Mouse (Mus musculus) adrenal gland, postnatal 14 days (tissue): ENCODE measurements around the gene Fdxacb1. TPM values are rescaled to one million over a fixed set of nuclear protein-coding genes. Genes with fewer than 3 reads are reported as not detected.

Experiments
- DNase-seq: peaks from one replicate; pipeline ENCODE4 v3.0.0; 2021; ENCODE audit warnings: mixed read lengths
- long read RNA-seq, 2 experiments: library from polyadenylated mRNA; stranded (forward); transcript quantifications; one replicate each; pipeline ENCODE4 v2.0.0; 2021
- total RNA-seq: library from RNA; stranded (reverse); gene quantifications from 2 replicates; pipeline ENCODE4 v1.2.3, GENCODE M21; 2021

The Fdxacb1 gene
- 5.7 and 6.4 TPM in 2 replicates for total RNA-seq
- long read RNA-seq, experiment 1, transcript Fdxacb1-201 (5 exons, 2,658 nt) = major isoform, 14 of 18 reads
- long read RNA-seq, experiment 1, partial matches to known transcripts = 2 of 18 reads
- long read RNA-seq, experiment 1, other reads (novel, unspliced or antisense) = 2 of 18 reads
- long read RNA-seq, experiment 2, transcript Fdxacb1-201 (5 exons, 2,658 nt) = major isoform, 7 of 8 reads
- long read RNA-seq, experiment 2, partial matches to known transcripts = 0 of 8 reads
- long read RNA-seq, experiment 2, other reads (novel, unspliced or antisense) = 1 of 8 reads

DNA sequence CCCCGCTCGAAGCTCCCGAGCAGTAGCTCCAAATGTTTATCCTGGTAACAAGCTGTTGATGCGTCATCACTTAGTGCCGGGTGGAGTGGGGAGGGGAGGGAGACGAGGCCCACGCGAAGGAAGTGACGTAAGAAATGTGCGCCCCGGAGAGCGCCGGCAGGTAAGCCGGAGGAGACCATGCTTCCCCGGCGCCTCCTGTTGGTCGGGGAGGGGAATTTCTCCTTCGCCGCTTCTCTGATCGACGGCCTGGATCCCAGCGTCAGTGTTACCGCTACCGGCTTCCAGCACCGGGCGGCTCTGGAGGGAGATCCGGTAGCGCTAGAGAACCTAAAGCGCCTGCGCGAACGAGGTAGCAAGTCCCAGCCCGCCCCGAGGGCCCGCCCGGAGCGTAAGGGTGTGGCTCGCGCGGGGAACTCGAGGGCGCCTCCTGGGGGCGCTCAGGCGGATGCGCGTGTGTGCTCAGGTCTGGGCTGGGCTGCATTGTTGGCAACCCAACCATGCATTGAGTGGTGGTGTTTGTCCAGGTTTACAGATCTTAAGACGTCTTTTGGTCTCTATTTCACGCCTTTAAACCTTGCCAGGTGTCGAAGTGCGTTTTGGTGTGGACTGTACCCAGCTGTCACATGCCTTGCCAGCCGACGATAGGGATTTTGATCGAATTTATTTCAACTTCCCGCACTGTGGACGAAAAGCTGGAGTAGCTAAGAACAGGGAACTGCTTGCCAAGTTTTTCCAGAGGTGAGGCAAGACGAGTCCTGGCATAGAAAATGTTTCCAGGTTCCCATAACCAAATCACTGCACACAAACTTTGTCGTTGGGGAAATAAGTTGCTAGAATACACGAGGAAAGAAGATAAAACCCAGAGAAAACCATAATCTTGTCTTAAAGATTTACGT, at the start of gene Fdxacb1:
TSS of gene Fdxacb1 (plus strand) at position 130 of the 896 bp plus-strand sequence.
- DNase-seq = peak; percentile 99

DNA sequence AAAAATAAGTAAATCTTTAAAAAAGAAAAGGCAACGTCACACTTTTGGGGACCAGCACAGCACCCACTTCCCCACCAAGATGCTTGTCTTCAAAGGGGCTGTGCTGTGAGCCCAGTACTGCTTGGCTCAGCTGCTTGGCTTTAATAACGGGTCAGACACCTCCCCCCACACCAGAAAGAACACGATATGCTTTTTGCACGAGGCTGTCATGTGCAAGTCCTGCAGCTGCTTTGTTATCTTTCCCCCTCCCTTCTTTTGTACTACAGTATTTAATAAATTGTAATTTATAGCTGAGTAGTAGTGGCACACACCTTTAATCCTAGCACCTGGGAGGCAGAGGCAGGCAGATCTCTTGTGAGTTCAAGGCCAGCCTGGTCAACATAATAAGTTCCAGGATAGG, 49.2 kb upstream of the Fdxacb1 start:
- no peak for DNase-seq

DNA sequence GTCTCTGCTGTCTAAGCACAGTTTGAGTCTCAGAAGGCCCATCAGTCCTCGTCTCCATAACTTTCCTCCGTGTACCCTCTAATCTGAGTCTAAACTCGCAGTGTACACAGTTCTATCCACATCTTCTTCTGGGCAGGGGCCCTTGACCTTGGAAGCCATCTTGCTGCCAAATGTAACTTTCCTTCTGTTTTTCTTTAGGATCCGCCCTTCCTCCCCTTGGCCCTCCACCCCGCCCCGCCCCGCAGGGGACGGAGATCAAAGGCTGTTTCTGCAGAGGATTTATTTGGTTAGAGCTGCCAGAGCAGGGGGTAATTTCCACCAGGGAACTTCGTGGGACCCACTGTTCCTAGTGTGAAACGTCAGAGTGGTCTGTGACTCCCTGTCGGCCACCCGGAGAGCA, 47.0 kb upstream of the Fdxacb1 start:
- peak; percentile 43 for DNase-seq

GRCm38 (mm10) chr9:50722451-50722911, 45.6 kb upstream of the Fdxacb1 start:
- DNase-seq = no peak

GRCm38 (mm10) chr9:50723406-50723805, 44.6 kb upstream of the Fdxacb1 start:
- peak; percentile 87 for DNase-seq

DNA sequence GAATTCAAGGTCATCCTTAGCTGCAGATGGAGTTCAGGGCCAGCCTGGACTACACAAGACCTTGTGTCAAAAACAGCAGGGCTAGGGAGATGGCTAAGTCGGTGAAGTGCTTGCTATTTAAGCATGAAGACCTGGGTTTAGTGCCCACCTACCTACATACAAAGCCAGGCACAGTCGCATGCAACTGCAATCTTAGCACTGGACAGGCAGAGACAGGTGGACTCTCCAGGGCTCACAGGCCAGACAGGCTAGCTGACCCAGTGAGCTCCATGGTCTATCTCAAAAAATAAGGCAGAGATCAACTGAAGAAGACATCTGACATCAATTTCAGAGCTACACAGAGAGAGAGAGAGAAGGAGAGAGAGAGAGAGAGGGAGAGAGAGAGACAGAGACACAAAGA, 43.9 kb upstream of the Fdxacb1 start:
- no peak for DNase-seq

GRCm38 (mm10) chr9:50724661-50725330, 43.2 kb upstream of the Fdxacb1 start:
- no peak for DNase-seq

- DNase-seq = no peak
Measured at GRCm38 (mm10) chr9:50725921-50726590, 42.0 kb upstream of the Fdxacb1 start.

GRCm38 (mm10) chr9:50727171-50727924, 40.7 kb upstream of the Fdxacb1 start:
- peak; percentile 31 for DNase-seq

GRCm38 (mm10) chr9:50727925-50728651, 39.9 kb upstream of the Fdxacb1 start:
- peak; percentile 85 for DNase-seq

DNA sequence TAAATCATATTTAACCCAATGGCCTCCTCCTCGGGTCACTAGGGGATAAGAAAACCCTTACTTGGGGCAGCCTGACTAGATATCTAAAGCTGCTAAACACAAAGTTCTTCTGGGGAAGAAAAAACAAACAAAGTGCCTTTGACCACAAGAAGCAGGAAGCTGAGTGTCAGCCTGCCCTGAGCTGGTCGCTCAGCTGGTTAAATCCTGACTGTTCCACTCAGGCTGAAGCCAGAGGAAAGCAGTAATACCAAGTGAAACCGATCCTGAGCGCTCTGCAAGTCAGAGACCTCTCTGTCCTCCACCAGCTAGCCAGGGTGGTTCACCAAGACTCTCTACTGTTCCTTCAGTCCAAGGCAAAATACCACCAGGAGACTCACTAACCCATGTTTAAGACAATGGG, 38.4 kb upstream of the Fdxacb1 start:
- no peak for DNase-seq

DNA sequence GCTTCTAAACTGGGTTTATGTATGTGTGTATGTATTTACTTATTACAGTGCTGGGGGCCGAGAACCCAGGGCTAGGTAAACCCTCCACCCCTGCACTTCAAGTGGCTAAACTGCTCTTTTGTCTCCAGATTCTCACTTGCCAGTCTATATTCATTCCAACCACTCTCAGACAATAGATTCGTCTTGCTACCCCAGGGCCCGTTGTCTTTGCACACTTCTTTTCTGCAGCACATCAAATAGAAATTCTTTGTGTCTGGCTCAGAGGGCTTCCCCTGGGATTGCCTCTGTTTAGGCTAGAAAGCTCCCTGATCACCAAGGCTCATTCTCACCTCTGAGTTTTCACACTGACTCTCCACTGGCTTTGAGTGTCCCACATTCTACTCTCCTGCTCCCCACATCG, 35.5 kb upstream of the Fdxacb1 start:
- DNase-seq = no peak

- peak; percentile 69 for DNase-seq
Measured at GRCm38 (mm10) chr9:50734989-50735388, 33.0 kb upstream of the Fdxacb1 start.

GRCm38 (mm10) chr9:50738914-50739870, 28.8 kb upstream of the Fdxacb1 start, which contains the start of gene Dixdc1:
TSS of gene Dixdc1 (minus strand) at chr9:50739517.
- peak; percentile 97 for DNase-seq

DNA sequence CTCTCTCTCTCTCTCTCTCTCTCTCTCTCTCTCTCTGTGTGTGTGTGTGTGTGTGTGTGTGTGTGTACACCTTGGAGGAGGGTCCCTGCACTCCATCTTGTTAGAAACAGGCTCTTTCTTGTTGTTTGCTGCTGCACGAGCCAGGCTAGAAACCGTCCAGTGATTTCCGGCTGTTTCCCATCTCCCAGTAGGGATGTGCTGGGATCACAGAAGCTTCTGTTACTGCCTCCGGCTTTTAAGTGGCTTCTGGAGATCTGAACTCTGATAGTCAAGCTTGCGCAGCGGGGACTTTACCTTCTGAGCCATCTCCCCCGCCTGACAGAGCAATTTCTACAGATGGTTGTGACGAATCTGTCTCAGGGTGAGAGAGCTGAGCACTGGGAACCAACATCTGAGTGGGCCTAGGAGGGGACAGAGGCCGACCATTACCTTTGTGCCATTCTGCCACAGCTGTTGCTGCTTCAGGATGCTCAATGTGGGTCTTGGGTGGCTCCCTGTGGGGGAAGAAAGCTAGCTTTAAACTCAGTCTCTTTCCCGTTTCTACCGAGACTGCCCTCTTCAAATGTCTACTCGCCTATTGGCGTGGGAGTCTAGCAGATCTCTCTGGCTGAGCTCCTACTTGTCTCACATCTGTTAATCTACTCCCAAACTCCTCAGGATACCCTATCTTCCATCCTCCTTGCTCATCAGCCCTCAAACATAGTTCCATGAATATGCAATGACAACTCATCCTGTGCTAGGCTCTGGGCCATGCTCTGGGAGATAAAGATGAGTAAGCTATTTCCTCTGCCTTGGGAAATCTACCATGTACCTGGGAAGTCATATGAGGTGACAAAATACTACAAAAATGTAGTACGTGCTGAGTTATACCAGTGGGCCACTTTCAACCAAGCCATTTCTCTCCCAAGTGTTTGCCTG, 26.9 kb upstream of the Fdxacb1 start:
- DNase-seq = no peak

DNA sequence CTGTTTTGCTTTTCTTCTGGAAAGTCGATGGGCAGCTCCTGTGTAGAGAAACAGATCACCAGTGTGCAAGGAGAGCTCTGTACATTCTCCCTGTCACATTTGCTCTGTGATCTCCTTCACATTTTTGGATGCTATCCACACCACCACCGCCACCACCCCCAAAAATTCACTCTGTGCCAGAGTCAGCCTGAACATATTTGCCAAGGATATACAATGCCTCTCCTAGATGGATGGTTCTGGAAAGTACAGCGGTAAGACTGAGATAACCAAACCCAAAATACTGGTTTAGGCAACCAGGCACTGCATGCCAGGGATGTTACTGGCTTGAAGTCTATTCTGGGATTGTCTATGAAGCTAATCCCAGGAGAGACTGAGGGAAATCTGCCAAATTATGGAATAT, 25.8 kb upstream of the Fdxacb1 start:
- DNase-seq = no peak

- no peak for DNase-seq
Measured at GRCm38 (mm10) chr9:50742744-50743143, 25.3 kb upstream of the Fdxacb1 start.

GRCm38 (mm10) chr9:50745806-50746205, 22.2 kb upstream of the Fdxacb1 start:
- no peak for DNase-seq
